Mouse (Mus musculus) myocyte (in vitro differentiated cells): ENCODE measurements at regions not wholly inside any gene's neighbourhood (a gene's known extent, or its start where the extent isn't known, plus 50 kb on each side); places are given as distances from the start of the nearest gene placed in this dataset.

Experiments
- H3K27me3 ChIP-seq: one replicate; pipeline ENCODE4 v1.6.1; 2011; ENCODE audit not compliant: control insufficient read depth, insufficient read depth, insufficient read length
- H3K36me3 ChIP-seq: one replicate; pipeline ENCODE4 v1.6.1; 2011; ENCODE audit not compliant: control insufficient read depth, insufficient read depth
- H3K4me2 ChIP-seq: one replicate; pipeline ENCODE4 v1.6.1; 2011; ENCODE audit warnings: low read depth, control low read depth
- H3K4me3 ChIP-seq: one replicate; pipeline ENCODE4 v1.5.1; 2011; ENCODE audit warnings: mild to moderate bottlenecking, control low read depth, moderate library complexity
- H3K79me2 ChIP-seq: one replicate; pipeline ENCODE4 v1.6.1; 2011; ENCODE audit not compliant: control insufficient read depth, insufficient read depth
- H3ac ChIP-seq: one replicate; pipeline ENCODE4 v1.6.1; 2011; ENCODE audit not compliant: control insufficient read depth, insufficient read length
- CEBPB ChIP-seq: IDR thresholded peaks from 2 replicates; pipeline ENCODE4 v1.6.1; 2011; ENCODE audit warnings: mild to moderate bottlenecking, moderate library complexity; ENCODE audit not compliant: poor library complexity, insufficient read depth, severe bottlenecking
- E2F4 ChIP-seq: IDR thresholded peaks from one replicate; pipeline ENCODE4 v1.6.1; 2011; ENCODE audit warnings: mild to moderate bottlenecking, control low read depth, moderate library complexity; ENCODE audit not compliant: insufficient read depth
- MAX ChIP-seq: IDR thresholded peaks from one replicate; pipeline ENCODE4 v1.6.1; 2011; ENCODE audit warnings: low read depth, mild to moderate bottlenecking, control low read depth
- MYOD1 ChIP-seq, 3 experiments: IDR thresholded peaks; one replicate each; pipeline ENCODE4 v1.6.1; 2011; ENCODE audit warnings: control low read depth in 2 of 3, low read depth in 2 of 3, mild to moderate bottlenecking in 2 of 3, moderate library complexity in 1 of 3; ENCODE audit not compliant: insufficient read length in 2 of 3, control insufficient read depth in 1 of 3
- MYOG ChIP-seq, 3 experiments: IDR thresholded peaks; one replicate each; pipeline ENCODE4 v1.6.1; 2011; ENCODE audit warnings: control low read depth in 2 of 3, low read depth in 2 of 3, mild to moderate bottlenecking in 2 of 3; ENCODE audit not compliant: insufficient read length in 2 of 3, control insufficient read depth in 1 of 3, insufficient read depth in 1 of 3
- POLR2A ChIP-seq: IDR thresholded peaks from one replicate; pipeline ENCODE4 v1.6.1; 2011; ENCODE audit warnings: low read depth, mild to moderate bottlenecking, control low read depth, moderate library complexity; ENCODE audit not compliant: insufficient read length
- POLR2AphosphoS2 ChIP-seq: IDR thresholded peaks from one replicate; pipeline ENCODE4 v1.6.1; 2011; ENCODE audit warnings: low read depth, control low read depth; ENCODE audit not compliant: insufficient read length
- REST ChIP-seq: IDR thresholded peaks from one replicate; pipeline ENCODE4 v1.6.1; 2011; ENCODE audit warnings: mild to moderate bottlenecking, control low read depth, moderate library complexity; ENCODE audit not compliant: insufficient read depth, insufficient read length
- SRF ChIP-seq: IDR thresholded peaks from one replicate; pipeline ENCODE4 v1.6.1; 2011; ENCODE audit warnings: low read depth; ENCODE audit not compliant: control insufficient read depth, insufficient read length
- TCF12 ChIP-seq: IDR thresholded peaks from one replicate; pipeline ENCODE4 v1.6.1; 2011; ENCODE audit warnings: mild to moderate bottlenecking, control low read depth; ENCODE audit not compliant: poor library complexity, insufficient read depth, severe bottlenecking
- TCF3 ChIP-seq: IDR thresholded peaks from one replicate; pipeline ENCODE4 v1.6.1; 2011; ENCODE audit warnings: low read depth, control low read depth; ENCODE audit not compliant: insufficient read length
- USF1 ChIP-seq: IDR thresholded peaks from one replicate; pipeline ENCODE4 v1.6.1; 2011; ENCODE audit warnings: low read depth, mild to moderate bottlenecking, control low read depth, moderate library complexity

DNA sequence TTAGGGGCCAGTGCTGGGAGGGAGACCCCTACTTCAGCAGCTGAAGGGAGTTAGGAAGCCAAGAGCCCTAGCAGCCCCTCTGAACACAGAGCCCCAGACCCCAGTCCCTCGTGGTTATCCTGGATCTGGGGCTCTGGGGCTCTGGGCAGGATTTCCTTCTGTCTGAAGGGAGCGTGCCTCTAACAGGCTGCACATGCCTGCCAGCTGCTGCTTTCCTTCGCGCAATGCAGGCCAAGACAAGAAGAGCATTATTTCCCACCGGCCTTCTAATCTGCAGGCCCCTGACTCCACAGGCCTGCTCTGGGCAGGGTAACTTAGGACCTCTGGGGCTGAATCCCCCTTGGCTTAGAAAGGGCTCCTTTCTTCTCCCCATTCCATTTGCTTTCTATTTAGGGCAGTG is 181.1 kb upstream of the Six2 start:
- Histone ChIP-seq H3K36me3 (no peaks in the 10 kb centered on the region), H3K79me2 (no peaks in the 10 kb centered on the region), H3ac (no peak overlapping the region), H3K4me2 (no peak overlapping the region), H3K27me3 (no peaks in the 10 kb centered on the region), H3K4me3 (no peak overlapping the region)
- no peak for TF ChIP-seq CEBPB

DNA sequence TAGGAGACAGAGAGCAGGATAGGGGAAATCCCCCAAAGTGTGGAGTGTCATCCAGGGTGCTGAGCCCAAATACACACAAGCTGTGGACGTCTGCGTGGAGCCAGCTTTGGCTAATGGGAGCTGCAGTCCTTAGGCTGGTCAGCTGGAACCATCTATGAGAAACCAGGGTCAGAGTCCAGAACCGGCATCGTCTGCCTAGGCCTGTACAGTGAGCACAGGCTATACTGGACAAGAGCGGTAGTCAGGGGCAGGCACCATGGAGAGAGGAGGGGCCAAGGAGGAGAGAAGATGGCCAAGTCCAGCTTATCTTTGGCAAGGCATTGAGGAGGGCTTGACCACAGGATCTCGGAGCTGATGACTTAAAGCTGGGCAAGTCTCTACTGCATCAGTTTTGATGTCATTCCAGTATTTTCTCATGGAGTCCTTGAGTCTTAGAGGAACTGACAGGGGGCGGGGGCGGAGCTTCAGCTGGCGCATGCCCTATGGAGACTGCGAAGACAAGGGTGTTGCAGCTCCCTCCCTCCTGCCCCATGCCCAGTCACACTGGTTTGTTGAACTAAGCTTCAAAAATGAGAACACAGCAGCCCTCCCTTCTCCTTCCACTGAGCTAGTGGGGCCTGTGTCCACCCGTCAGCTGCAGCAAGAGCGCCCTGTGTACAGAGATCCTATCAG is 180.0 kb upstream of the Six2 start:
- TF ChIP-seq USF1 = no peak
- TF ChIP-seq E2F4 = no peak
- no peak for TF ChIP-seq TCF3
- TF ChIP-seq CEBPB = no peak
- no peak for TF ChIP-seq POLR2AphosphoS2
- TF ChIP-seq TCF12 = no peak
- TF ChIP-seq REST = no peak
- TF ChIP-seq MAX = no peak
- TF ChIP-seq POLR2A = no peak
- TF ChIP-seq MYOG (IDR thresholded peaks at IDR 0.05; ENCODE audit: control insufficient read depth in 1 of 3, insufficient read depth in 1 of 3, insufficient read length in 2 of 3, low read depth in 2 of 3) = no peak
- Histone ChIP-seq H3ac (no peak overlapping the region), H3K79me2 (no peaks in the 10 kb centered on the region), H3K4me2 (no peak overlapping the region), H3K27me3 (no peaks in the 10 kb centered on the region), H3K4me3 (no peak overlapping the region), H3K36me3 (no peaks in the 10 kb centered on the region)

DNA sequence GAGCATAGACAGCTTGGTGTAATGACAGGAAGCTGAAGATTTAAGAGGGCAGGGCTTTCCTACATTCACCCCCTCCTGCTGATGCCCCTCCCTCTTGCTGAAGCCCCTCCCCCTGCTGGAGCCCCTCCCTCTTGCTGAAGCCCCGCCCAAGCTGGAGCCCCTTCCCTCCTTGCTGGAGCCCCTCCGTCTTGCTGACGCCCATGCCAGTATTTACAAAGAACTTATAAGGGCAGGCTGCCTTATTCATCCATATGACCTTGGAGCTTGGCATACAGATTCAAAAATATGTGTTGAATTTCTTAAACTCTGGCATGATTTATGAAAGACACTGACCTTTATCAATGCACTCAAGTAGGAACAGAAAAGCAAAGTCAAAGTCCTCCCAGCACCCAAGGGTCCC is 178.5 kb upstream of the Six2 start:
- TF ChIP-seq REST (no peak), USF1 (no peak), MYOD1 (IDR thresholded peaks at IDR 0.05; ENCODE audit: control insufficient read depth in 1 of 3, insufficient read length in 2 of 3, low read depth in 2 of 3) (no peak), POLR2AphosphoS2 (no peak), TCF12 (no peak), SRF (no peak), CEBPB (no peak), TCF3 (no peak), MYOG (IDR thresholded peaks at IDR 0.05; ENCODE audit: control insufficient read depth in 1 of 3, insufficient read depth in 1 of 3, insufficient read length in 2 of 3, low read depth in 2 of 3) (no peak), POLR2A (no peak), MAX (no peak), E2F4 (no peak)

DNA sequence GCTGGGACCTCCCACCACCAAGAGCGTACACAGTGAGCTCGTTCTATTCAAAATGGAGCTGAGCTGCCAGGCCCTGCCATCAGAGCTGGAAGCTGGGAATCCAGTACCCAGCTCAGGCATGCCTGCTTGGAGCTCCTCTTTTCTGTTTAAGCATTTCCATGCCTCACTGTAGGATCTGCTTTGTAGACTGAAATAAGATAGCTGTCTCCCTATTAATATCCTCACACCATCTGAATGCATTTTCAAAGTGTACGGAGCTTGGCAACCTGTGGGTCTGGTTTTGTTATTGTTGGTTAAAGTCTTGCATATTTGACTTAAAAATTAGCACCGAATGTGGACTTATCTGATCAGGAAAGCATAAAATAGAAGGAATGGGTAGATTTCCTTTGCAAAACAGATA is 177.9 kb upstream of the Six2 start:
- no peak overlapping the region for H3ac ChIP-seq
- no peak overlapping the region for H3K4me3 ChIP-seq
- no peak for TF ChIP-seq E2F4
- no peak for TF ChIP-seq CEBPB
- TF ChIP-seq TCF12 = no peak
- no peak for TF ChIP-seq MAX
- TF ChIP-seq TCF3 = no peak
- no peak for TF ChIP-seq USF1
- no peak for TF ChIP-seq SRF
- TF ChIP-seq REST = no peak
- TF ChIP-seq MYOD1 (IDR thresholded peaks at IDR 0.05; ENCODE audit: control insufficient read depth in 1 of 3, insufficient read length in 2 of 3, low read depth in 2 of 3) = no peak
- no peak for TF ChIP-seq POLR2A
- TF ChIP-seq POLR2AphosphoS2 = no peak
- no peaks in the 10 kb centered on the region for H3K27me3 ChIP-seq
- no peak overlapping the region for H3K4me2 ChIP-seq
- H3K79me2 ChIP-seq = no peaks in the 10 kb centered on the region
- no peaks in the 10 kb centered on the region for H3K36me3 ChIP-seq

More for the DNA sequence above, 178.5 kb upstream of the Six2 start:
- H3K4me2 ChIP-seq = no peak overlapping the region
- H3K36me3 ChIP-seq = no peaks in the 10 kb centered on the region
- H3K27me3 ChIP-seq = no peaks in the 10 kb centered on the region
- H3K4me3 ChIP-seq = no peak overlapping the region
- no peak overlapping the region for H3ac ChIP-seq
- H3K79me2 ChIP-seq = no peaks in the 10 kb centered on the region

DNA sequence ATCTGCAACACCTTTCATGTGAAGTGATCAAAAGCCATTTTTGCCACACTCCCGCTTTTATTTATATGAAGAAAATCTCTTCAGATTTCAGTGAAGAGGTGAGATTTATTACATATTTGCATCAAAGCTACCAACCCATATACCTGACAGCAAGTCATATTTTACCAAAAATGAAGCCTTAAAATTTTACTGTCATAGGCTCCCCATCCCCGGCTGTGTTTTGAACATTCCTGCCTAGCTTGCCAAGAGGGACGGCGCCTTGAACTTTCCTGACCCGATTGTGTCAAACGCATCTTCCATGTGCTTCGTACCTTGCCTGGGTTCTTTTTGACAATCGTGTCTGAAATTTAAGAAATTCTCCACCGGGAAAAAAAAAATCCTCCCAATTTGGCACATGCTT is 173.3 kb upstream of the Six2 start:
- Histone ChIP-seq H3K4me3 (no peak overlapping the region), H3K79me2 (no peaks in the 10 kb centered on the region), H3ac (no peak overlapping the region), H3K4me2 (peak overlapping the region; percentile 0), H3K27me3 (no peaks in the 10 kb centered on the region), H3K36me3 (no peaks in the 10 kb centered on the region)
- no peak for TF ChIP-seq TCF12
- TF ChIP-seq REST = no peak
- TF ChIP-seq USF1 = no peak
- TF ChIP-seq E2F4 = no peak
- no peak for TF ChIP-seq CEBPB
- TF ChIP-seq POLR2AphosphoS2 = no peak
- no peak for TF ChIP-seq SRF
- TF ChIP-seq TCF3 = no peak
- no peak for TF ChIP-seq MYOG (IDR thresholded peaks at IDR 0.05; ENCODE audit: control insufficient read depth in 1 of 3, insufficient read depth in 1 of 3, insufficient read length in 2 of 3, low read depth in 2 of 3)
- no peak for TF ChIP-seq MYOD1 (IDR thresholded peaks at IDR 0.05; ENCODE audit: control insufficient read depth in 1 of 3, insufficient read length in 2 of 3, low read depth in 2 of 3)
- TF ChIP-seq POLR2A = no peak
- TF ChIP-seq MAX = no peak
